Mouse (Mus musculus) forebrain, embryonic 13.5 days (tissue): ENCODE results near the gene Adgre5. TPM values are rescaled to one million over a fixed set of nuclear protein-coding genes. Genes with fewer than 3 reads are reported as not detected.

ENCODE experiments used
- ATAC-seq: fragments of 200-750 bp; cut with Nextera tagmentation; 2 replicates; pipeline ENCODE4 v1.8.0; 2017
- H3K27ac ChIP-seq: fragments of 300-500 bp; sonication (generic); 2 replicates; pipeline ENCODE4 v1.5.1; 2015; ENCODE audit warnings: inconsistent platforms, mild to moderate bottlenecking, moderate library complexity
- H3K27me3 ChIP-seq: fragments of 300-500 bp; sonication (generic); 2 replicates; pipeline ENCODE4 v1.6.1; 2015; ENCODE audit warnings: mild to moderate bottlenecking, inconsistent platforms
- H3K36me3 ChIP-seq: fragments of 300-500 bp; sonication (generic); 2 replicates; pipeline ENCODE4 v1.6.1; 2015; ENCODE audit warnings: mild to moderate bottlenecking, inconsistent platforms; ENCODE audit not compliant: poor library complexity, severe bottlenecking
- H3K4me1 ChIP-seq: fragments of 300-500 bp; sonication (generic); 2 replicates; pipeline ENCODE4 v1.6.1; 2015; ENCODE audit warnings: inconsistent platforms
- H3K4me2 ChIP-seq: fragments of 300-500 bp; sonication (generic); 2 replicates; pipeline ENCODE4 v1.6.1; 2015; ENCODE audit warnings: inconsistent platforms, mild to moderate bottlenecking, moderate library complexity
- H3K4me3 ChIP-seq: fragments of 300-500 bp; sonication (generic); 2 replicates; pipeline ENCODE4 v1.5.1; 2015; ENCODE audit warnings: mild to moderate bottlenecking, inconsistent platforms
- H3K9ac ChIP-seq: fragments of 300-500 bp; sonication (generic); 2 replicates; pipeline ENCODE4 v1.6.1; 2015; ENCODE audit warnings: mild to moderate bottlenecking, inconsistent platforms
- H3K9me3 ChIP-seq: fragments of 300-500 bp; sonication (generic); replicated peaks from 2 replicates; pipeline ENCODE4 v1.6.1; 2016; ENCODE audit warnings: inconsistent platforms
- WGBS: fragments of 180-500 bp; shearing (Covaris S2); methylation state at CpG from one replicate; pipeline ENCODE4 v1.1.7; 2015; 5-methylcytosine and 5-hydroxymethylcytosine counted together
- polyA plus RNA-seq: library from polyadenylated mRNA; unstranded; fragments of >200 nt; fragmentation: Nextera tagmentation; extraction: Ambion mirVana; gene quantifications from 2 replicates; pipeline ENCODE4 v1.2.1, GENCODE M21; 2015

Adgre5 gene
- polyA plus RNA-seq, 1 experiment from 2014 or later = 6.7 TPM

DNA sequence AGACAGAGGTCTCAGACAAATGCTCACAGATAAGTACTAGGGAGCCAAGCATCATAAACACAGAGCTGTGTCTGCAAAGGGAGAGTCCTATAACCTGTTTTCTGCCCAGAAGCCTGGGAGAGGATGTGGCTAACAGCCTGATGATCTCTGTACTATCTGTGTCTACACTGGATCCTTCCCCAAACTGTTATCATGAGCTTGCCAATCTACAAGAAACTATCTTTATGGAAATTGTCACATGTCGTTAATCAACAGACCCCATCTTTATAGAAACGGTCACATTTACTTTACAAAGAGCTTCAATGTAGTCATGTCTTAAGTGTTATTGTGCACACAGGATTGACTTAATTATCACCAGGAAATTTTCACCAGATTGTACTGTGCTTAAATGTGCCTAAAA is 29.5 kb upstream of the Adgre5 start:
- 87% methylated on average over 2 of the region's 2 CpGs for WGBS
- no peak overlapping the region for H3K4me3 ChIP-seq

DNA sequence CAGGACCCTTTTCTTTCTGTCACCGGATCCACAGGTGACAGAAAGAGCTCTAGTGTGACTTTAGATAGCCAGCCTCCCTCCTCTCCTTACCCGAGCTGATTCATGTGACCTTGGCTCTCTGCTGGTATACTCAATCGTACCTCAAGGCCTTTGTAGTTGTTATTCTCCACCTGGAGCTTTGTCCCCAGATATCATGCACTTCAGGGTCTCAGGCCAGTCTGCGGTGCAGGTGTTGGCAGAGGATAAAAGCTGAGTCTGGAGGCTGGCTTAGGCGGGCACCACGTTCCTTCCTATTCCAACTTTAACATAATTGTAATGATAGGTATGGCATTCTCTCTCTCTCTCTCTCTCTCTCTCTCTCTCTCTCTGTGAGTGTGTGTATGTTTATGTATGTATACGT is 28.6 kb upstream of the Adgre5 start:
- 0 out of 2 replicates have a peak, but pooled peaks cover 4% of the 10 kb centered on the region for H3K9me3 ChIP-seq
- H3K27ac ChIP-seq = no peak overlapping the region
- WGBS = 78% methylated on average over 7 of the region's 7 CpGs
- no peaks in the 10 kb centered on the region for H3K36me3 ChIP-seq
- H3K4me1 ChIP-seq = peaks cover 5% of the 10 kb centered on the region; the same call in 1 of the 2 replicates
- no peak overlapping the region for H3K4me3 ChIP-seq
- H3K9ac ChIP-seq = no peak overlapping the region
- H3K4me2 ChIP-seq = no peak overlapping the region
- ATAC-seq = no peak
- no peaks in the 10 kb centered on the region; the same call in 1 of the 2 replicates for H3K27me3 ChIP-seq

More for the DNA sequence above, 29.5 kb upstream of the Adgre5 start:
- no peak overlapping the region for H3K4me2 ChIP-seq
- no peak overlapping the region for H3K27ac ChIP-seq
- ATAC-seq = no peak
- H3K9ac ChIP-seq = no peak overlapping the region
- H3K27me3 ChIP-seq = no peaks in the 10 kb centered on the region; the same call in 1 of the 2 replicates
- 0 out of 2 replicates have a peak, but pooled peaks cover 4% of the 10 kb centered on the region for H3K9me3 ChIP-seq
- no peaks in the 10 kb centered on the region for H3K36me3 ChIP-seq
- H3K4me1 ChIP-seq = peaks cover 5% of the 10 kb centered on the region; the same call in 1 of the 2 replicates

DNA sequence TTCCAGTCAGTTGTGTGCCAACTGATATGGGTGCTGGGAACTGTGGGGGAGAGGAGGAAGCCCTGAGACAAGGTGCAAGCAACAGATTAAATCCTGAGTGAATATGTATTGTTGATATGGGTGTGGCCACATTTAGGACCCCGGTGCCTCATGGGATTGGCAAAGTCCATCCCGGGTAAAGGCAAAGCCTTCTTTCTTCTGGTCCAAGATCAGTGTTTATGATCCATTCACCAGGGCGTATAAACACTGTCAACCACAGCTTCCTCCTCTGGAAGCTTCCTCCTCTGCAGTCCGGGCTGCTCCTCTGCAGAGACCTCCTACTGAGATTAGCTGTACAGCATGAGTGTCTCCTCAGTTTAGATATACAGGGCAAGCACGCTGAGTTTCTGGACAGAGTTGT is 27.4 kb upstream of the Adgre5 start:
- H3K27ac ChIP-seq = no peak overlapping the region
- no peaks in the 10 kb centered on the region; the same call in 1 of the 2 replicates for H3K27me3 ChIP-seq
- no peak for ATAC-seq
- H3K9ac ChIP-seq = no peak overlapping the region
- 0 out of 2 replicates have a peak, but pooled peaks cover 4% of the 10 kb centered on the region for H3K9me3 ChIP-seq
- 71% methylated on average over 5 of the region's 5 CpGs for WGBS
- H3K4me2 ChIP-seq = no peak overlapping the region
- peaks cover 5% of the 10 kb centered on the region; the same call in 1 of the 2 replicates for H3K4me1 ChIP-seq
- H3K4me3 ChIP-seq = no peak overlapping the region
- H3K36me3 ChIP-seq = no peaks in the 10 kb centered on the region

DNA sequence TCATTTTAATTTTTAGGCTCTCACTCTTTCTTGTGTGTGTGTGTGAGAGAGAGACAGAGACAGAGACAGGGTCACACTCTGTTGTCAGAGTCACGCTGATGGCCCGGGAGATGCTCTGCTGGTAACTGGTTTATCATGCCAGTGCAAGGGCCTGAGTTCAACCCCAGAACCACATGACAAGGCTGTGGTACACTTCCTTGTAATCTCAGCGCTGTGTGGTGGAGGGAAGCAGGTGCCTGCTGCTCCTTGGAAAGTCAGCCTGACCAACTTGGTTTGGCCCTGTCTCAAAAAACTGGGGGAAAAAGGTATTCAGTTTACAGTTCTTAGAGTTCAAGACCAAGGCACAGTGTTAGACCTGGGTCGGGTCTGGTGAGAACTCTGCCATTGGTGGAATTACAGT is 26.3 kb upstream of the Adgre5 start:
- Histone ChIP-seq H3K27me3 (no peaks in the 10 kb centered on the region; the same call in 1 of the 2 replicates), H3K4me3 (no peak overlapping the region), H3K27ac (no peak overlapping the region), H3K4me2 (no peak overlapping the region), H3K36me3 (no peaks in the 10 kb centered on the region), H3K9ac (no peak overlapping the region), H3K9me3 (0 out of 2 replicates have a peak, but pooled peaks cover 4% of the 10 kb centered on the region), H3K4me1 (peaks cover under 1% of the 10 kb centered on the region; the same call in 1 of the 2 replicates)
- WGBS = 91% methylated on average over 4 of the region's 4 CpGs
- ATAC-seq = no peak

DNA sequence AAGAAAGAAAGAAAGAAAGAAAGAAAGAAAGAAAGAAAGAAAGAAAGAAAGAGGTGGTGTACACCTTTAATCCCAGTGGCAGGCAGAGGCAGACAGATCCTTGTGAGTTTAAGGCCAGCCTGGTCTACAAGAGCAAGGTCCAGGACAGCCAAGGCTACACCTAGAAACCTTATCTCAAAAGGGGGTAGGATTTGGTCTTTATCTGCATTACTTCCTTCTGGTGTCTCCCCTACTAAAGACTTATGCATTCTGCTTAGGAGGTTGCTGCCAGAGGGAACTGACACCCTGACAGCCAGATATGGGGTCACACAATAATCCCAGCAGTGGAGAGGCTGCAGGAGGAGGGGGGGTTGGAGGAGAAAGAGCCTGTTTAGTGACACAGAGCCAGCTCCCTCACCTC is 24.5 kb upstream of the Adgre5 start:
- H3K4me2 ChIP-seq = no peak overlapping the region
- H3K27ac ChIP-seq = no peak overlapping the region
- H3K4me3 ChIP-seq = no peak overlapping the region
- 0 out of 2 replicates have a peak, but pooled peaks cover 4% of the 10 kb centered on the region for H3K9me3 ChIP-seq
- ATAC-seq = no peak
- no peak overlapping the region for H3K9ac ChIP-seq
- H3K27me3 ChIP-seq = no peaks in the 10 kb centered on the region
- no peaks in the 10 kb centered on the region for H3K36me3 ChIP-seq
- no peaks in the 10 kb centered on the region for H3K4me1 ChIP-seq

DNA sequence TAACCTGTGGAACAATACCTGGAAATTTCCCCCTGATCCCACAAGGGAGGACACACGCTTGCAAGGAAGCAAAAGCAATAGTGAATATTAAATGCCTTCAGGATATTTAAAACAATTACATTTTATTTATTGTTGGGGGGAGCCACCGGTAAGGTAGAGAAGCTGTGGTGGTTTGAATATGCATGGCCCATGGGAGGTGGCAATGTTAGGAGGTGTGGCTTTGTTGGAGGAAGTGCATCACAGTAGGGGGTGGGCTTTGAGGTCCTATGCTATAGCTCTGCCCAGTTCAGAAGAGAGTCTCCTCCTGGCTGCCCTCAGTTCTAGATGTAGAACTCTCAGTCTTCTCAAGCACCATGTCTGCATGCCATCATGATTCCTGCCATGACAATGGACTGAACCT is 23.6 kb upstream of the Adgre5 start:
- Histone ChIP-seq H3K27me3 (no peaks in the 10 kb centered on the region), H3K4me1 (no peaks in the 10 kb centered on the region; the same call in 1 of the 2 replicates), H3K4me3 (no peak overlapping the region), H3K27ac (no peak overlapping the region), H3K36me3 (no peaks in the 10 kb centered on the region), H3K9ac (no peak overlapping the region), H3K9me3 (0 out of 2 replicates have a peak, but pooled peaks cover 4% of the 10 kb centered on the region), H3K4me2 (no peak overlapping the region)
- 93% methylated on average over 2 of the region's 2 CpGs for WGBS
- ATAC-seq = no peak

DNA sequence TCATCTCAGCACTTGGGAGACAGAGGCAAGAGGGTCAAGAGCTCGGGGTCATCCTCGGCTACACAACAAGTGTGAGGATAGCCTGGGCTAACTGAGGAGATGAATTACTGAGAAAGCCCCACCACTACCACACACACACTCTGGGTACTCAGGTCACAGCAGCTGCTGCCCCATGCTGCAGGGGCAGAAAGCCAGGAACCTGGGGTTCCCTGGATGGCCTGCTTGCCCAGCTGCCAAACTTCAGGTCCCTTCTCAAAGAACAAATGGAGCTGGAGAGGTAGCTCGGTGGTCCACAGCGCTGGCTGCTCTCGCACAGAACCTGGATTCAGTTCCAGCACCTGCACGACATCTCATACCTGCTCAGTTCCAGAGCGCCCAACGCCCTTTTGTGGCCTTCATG is 23.0 kb upstream of the Adgre5 start:
- WGBS = 94% methylated on average over 8 of the region's 8 CpGs
- no peaks in the 10 kb centered on the region for H3K27me3 ChIP-seq
- H3K4me2 ChIP-seq = no peak overlapping the region
- H3K27ac ChIP-seq = no peak overlapping the region
- no peaks in the 10 kb centered on the region for H3K36me3 ChIP-seq
- ATAC-seq = no peak
- H3K9ac ChIP-seq = no peak overlapping the region
- 0 out of 2 replicates have a peak, but pooled peaks cover 4% of the 10 kb centered on the region for H3K9me3 ChIP-seq
- no peaks in the 10 kb centered on the region; the same call in 1 of the 2 replicates for H3K4me1 ChIP-seq
- no peak overlapping the region for H3K4me3 ChIP-seq

DNA sequence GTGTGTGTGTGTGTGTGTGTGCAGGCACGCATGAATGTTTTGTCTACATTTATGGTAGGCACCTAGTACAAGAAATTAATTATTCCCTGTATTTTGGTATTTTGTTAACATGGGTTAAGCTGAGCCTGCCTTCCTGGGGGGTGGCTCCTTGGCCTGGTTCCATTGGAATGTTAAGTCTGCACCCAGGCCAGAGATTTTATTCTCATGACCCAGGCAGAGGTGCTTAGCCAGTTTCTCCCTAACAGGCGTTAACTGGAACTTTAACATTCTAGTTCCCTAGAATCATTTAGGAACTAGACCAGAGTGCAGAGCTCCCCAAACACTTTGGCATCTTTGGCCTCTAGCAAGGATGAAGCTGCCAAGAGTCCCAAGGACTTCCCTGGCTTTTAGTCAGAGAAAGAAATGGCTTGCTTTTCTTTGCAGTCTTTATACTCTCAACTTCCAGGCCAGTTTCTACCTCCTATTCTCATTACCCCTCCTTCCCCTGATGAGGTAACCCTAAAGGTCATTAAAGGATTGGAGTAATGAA is 18.2 kb upstream of the Adgre5 start:
- H3K27me3 ChIP-seq = no peaks in the 10 kb centered on the region
- no peak overlapping the region for H3K9ac ChIP-seq
- H3K4me2 ChIP-seq = no peak overlapping the region
- WGBS = 77% methylated on average over 2 of the region's 2 CpGs
- no peak for ATAC-seq
- H3K9me3 ChIP-seq = 0 out of 2 replicates have a peak, but pooled peaks cover 3% of the 10 kb centered on the region
- no peak overlapping the region for H3K4me3 ChIP-seq
- H3K27ac ChIP-seq = no peak overlapping the region
- no peaks in the 10 kb centered on the region; the same call in 1 of the 2 replicates for H3K4me1 ChIP-seq
- H3K36me3 ChIP-seq = no peaks in the 10 kb centered on the region

DNA sequence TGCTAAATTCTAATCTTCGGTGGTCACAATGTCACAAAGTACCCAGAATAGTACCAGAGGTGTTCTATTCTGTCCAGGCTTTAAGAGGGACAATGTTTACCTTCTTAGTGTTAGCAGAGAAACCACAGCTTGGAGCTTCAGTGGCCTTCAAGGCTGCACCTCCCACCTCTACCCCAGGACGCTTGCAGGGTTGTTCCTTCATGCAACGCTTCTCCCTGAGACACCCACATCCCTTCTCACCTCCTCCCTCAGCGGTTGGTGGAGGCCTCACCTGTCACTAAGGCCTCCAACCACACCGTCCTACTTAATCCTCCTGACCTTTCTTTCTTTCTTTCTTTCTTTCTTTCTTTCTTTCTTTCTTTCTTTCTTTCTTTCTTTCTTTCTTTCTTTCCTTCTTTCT is 17.2 kb upstream of the Adgre5 start:
- no peak overlapping the region for H3K4me3 ChIP-seq
- H3K27me3 ChIP-seq = no peaks in the 10 kb centered on the region
- no peak overlapping the region for H3K9ac ChIP-seq
- no peak overlapping the region for H3K4me2 ChIP-seq
- no peak for ATAC-seq
- no peaks in the 10 kb centered on the region; the same call in 1 of the 2 replicates for H3K4me1 ChIP-seq
- H3K36me3 ChIP-seq = no peaks in the 10 kb centered on the region
- 63% methylated on average over 5 of the region's 5 CpGs for WGBS
- 0 out of 2 replicates have a peak, but pooled peaks cover 3% of the 10 kb centered on the region for H3K9me3 ChIP-seq
- H3K27ac ChIP-seq = no peak overlapping the region

DNA sequence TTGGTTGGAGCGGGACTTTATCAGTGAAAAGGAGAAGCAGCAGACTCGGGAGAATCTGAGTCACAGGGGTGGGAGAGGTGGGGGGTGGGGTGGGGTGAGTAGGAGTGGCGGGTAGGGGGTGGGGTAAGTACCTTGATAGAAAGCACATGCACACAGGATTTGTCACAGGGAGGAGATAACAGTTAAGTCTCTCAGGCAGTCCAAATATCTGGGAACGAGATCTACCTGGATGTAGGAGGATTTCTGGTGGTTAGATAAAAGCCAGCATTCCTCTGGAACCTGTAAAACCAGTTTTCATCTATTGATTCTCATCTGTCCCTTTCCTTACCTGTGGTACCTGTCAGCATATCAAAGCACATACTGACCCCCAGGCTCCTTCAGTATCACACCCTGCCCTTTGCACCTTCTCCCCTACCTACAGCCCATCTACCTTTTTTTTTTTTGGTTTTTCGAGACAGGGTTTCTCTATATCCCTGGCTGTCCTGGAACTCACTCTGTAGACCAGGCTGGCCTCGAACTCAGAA is 16.0 kb upstream of the Adgre5 start:
- Histone ChIP-seq H3K27ac (no peak overlapping the region), H3K9ac (no peak overlapping the region), H3K9me3 (0 out of 2 replicates have a peak, but pooled peaks cover 3% of the 10 kb centered on the region), H3K4me1 (no peaks in the 10 kb centered on the region; the same call in 1 of the 2 replicates), H3K4me2 (no peak overlapping the region), H3K36me3 (no peaks in the 10 kb centered on the region), H3K27me3 (no peaks in the 10 kb centered on the region), H3K4me3 (no peak overlapping the region)
- WGBS = 89% methylated on average over 6 of the region's 6 CpGs
- no peak for ATAC-seq

DNA sequence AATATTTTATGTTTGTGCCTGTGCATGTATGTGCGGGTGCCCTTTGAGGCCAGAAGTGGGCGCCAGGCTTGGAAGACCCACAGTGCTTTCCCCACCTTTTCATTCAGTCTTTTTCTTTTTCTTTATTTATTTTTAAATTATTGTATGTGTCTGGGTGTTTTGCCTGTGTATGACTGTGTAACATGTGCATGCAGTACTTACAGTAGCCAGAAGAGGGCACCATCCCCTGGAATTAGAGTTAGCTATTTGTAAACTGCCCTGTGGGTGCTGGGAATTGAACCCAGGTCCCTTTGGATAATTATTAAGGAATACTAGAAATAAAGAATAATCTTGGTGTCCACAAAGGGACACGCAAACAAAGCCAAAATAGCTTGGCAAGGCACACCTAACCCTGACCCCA is 15.1 kb upstream of the Adgre5 start:
- ATAC-seq = no peak
- H3K4me3 ChIP-seq = no peak overlapping the region
- 0 out of 2 replicates have a peak, but pooled peaks cover 3% of the 10 kb centered on the region for H3K9me3 ChIP-seq
- H3K27me3 ChIP-seq = no peaks in the 10 kb centered on the region
- H3K4me2 ChIP-seq = no peak overlapping the region
- no peaks in the 10 kb centered on the region for H3K36me3 ChIP-seq
- no peaks in the 10 kb centered on the region; the same call in 1 of the 2 replicates for H3K4me1 ChIP-seq
- 95% methylated on average over 3 of the region's 3 CpGs for WGBS
- no peak overlapping the region for H3K9ac ChIP-seq
- H3K27ac ChIP-seq = no peak overlapping the region

DNA sequence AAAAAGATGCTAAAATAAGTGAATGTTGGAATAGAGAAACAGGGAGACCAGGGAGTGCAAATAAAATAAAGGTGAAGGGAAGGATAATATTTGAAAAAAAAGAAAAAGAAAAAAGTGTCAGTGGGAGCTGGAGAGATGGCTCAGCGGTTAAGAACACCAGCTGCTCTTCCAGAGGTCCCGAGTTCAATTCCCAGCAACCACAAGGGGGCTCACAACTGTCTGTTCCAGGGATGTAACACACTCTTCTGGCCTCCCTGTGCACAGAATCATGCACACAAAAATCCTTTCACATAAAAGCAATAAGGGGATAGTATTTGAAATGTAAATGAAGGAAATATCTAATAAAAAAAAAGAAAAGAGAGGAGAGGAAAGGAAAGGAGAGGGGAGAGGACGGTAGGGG is 13.0 kb upstream of the Adgre5 start:
- Histone ChIP-seq H3K4me3 (no peak overlapping the region), H3K9me3 (0 out of 2 replicates have a peak, but pooled peaks cover 3% of the 10 kb centered on the region), H3K4me2 (no peak overlapping the region), H3K9ac (no peak overlapping the region), H3K4me1 (no peaks in the 10 kb centered on the region), H3K27me3 (peaks cover 4% of the 10 kb centered on the region; the same call in 1 of the 2 replicates), H3K27ac (no peak overlapping the region), H3K36me3 (no peaks in the 10 kb centered on the region)
- WGBS = 61% methylated on average over 2 of the region's 3 CpGs
- ATAC-seq = no peak
